Mouse (Mus musculus) right cerebral cortex, postnatal 25 days (tissue): Measurements from ENCODE around the gene Alb.

Experiments used
- DNase-seq: peaks from one replicate; pipeline ENCODE4 v3.0.0; 2022

Alb gene

DNA sequence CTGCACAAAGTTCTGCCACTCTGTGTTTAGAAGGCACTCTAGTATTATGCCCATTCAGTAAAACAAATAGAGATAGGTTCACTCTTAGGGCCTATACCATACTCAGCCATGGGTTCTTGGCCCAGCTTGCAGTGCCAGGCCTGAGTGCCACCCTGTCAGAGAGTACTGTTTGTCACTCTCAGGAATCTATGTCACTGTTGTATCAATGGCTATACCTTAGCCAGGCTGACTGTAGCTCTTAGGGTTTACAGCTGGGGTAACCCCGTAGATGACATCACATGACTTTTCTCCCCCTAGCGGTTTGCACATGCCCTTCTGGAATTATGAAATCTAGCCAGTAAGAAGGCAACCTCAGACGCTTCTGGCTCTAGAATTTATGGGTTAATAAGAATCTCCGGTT, 33.6 kb downstream of the Alb start:
- DNase-seq = no peak

DNA sequence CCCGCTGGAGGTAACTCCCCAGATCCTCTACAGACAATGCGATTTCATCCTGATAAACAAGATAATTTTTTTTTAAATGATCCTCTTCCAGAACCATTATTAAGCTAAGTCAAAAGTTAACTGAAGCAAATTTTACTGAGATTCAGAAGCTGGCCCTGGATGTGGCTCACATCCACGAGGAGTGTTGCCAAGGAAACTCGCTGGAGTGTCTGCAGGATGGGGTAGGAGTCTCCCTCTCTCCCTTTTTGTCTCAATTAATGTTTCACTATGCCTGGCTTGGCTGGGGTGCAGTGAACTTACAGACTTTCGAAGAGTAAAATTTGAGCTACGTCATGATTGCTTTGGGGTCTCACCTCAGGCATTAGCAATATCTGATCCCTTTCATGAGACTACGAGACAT, 38.8 kb downstream of the Alb start:
- DNase-seq = no peak

DNA sequence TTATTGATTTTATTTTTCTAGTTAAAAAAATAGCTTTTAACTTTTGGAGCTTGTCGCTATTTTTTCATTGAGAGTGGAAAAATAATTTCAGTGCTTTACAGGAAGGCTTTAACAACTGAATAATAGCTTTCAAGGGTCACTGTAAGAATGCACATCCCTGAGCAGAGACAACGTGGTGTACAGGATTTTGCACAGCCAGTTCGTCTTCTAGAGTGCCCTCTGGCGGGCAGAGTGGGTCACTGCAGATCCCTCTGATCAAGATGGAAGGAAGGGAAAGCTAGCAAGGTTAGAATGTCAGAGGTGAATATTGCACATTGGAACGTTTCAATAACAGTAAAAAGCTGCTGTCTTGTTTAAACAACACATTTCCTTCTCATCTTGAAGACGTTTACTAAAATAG, 40.0 kb downstream of the Alb start:
- peak; percentile 65 for DNase-seq

DNA sequence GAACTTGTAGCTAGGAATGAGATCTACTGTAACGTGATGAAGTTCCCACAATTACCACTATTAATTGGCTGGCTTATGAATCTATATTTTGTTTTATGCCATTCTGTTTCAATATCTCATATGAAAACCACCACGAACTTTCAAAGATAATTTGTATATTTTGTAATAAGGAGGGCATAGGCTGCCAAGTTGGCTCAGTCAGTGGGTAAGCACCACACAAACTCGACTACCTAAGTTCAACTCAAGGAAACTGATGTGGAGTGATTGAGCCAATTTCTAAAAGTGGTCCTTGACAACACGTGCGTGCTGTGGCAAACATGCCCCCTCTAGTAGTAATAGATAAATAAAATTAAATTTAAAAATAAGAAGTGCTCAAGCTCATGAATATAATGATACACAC, 41.1 kb downstream of the Alb start:
- no peak for DNase-seq

DNA sequence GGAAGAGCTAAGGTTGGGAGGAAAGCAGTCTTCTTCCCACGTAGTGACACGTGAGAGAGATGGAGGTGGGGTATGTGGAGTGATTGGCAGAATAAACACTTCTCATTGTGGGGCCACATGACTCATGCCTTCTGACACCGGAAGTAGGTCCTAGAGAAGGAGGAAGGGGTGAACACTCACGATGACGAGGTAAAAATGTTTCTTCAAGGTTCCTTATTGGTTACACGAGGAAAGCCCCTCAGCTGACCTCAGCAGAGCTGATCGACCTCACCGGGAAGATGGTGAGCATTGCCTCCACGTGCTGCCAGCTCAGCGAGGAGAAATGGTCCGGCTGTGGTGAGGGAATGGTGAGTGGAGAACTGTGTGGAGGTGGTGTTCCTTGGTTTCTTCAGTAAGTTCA, 44.0 kb downstream of the Alb start:
- no peak for DNase-seq

DNA sequence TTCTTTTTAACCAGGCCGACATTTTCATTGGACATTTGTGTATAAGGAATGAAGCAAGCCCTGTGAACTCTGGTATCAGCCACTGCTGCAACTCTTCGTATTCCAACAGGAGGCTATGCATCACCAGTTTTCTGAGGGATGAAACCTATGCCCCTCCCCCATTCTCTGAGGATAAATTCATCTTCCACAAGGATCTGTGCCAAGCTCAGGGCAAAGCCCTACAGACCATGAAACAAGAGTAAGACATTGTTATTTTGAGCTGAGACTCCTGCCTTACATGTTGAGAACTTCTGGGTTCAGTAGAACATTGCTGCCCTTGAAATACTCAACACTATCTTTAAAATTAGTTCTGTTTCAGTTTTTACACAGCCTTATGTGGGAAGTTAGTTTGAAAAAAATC, 45.8 kb downstream of the Alb start:
- no peak for DNase-seq

- no peak for DNase-seq
These were observed 46.8 kb downstream of the Alb start for GRCm38 (mm10) chr5:90507411-90507949.

DNA sequence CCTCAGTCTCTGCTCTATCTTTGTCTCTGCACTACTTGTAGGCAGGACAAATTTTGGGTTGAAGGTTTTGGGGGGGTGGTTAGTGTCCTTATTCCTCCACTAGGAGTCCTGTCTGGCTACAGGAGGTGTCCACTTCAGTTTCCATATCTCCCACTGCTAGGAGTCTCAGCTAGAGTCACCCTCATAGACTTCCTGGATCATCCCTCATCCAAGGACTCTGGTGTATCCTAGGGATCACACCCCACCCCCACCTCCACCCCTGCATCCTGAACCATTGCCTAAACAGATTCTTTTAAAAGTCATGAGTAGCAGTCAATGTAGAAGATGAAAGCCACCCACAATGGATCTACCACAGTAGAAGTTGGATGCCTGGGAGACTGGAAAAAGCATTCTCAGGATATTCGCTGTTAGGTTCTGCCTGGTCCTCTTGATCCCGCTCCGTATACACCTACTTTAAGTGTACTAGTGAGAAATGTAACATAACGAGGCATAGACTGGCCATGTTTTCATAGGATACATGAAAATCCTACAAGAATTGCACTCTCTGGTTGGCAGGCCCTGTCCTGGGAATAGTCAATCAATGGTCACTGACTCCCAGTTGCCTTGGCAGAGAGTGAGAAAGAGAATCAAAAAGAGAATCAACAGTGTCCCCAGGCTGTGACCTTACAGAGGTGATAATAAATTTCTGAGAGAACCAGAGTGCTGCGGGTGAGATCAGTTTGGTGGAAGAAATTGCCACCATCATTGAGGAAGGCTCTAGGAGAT, 49.3 kb downstream of the Alb start:
- DNase-seq = no peak

DNA sequence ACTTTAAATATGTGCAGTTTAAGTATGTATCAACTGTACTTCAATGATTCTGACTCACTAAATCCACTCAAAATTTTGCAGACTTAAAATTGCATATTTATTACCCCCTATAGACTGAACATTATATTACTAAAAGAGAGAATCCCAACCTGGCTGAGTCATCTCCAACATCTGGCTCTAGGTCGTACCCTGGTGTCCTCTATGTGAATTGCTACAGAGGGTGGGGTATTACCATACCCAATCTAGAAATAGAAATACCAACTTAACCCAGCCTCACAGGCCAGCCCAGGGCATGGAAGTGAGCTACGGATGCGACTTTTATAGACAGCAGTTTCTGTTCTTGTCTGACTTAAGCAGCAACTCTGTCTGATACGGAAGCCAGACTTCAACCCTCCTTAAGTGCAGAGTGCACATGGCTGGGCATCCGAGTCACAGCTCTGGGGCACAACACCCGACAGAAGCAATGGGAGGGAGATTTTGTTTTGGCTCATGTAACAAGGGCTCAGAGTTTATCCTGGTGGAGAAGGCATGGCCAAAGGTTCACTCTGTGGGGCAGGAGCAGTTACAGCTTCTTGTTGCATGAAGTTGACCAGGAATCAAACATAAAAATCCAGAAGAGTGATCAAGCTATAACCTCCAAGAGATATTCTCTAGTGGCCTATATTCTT, 51.7 kb downstream of the Alb start:
- DNase-seq = no peak

GRCm38 (mm10) chr5:90515561-90515960, 54.9 kb downstream of the Alb start:
- DNase-seq = no peak

GRCm38 (mm10) chr5:90518356-90519100, 57.8 kb downstream of the Alb start, which contains the start of gene Afm:
Afm (plus strand) TSS chr5:90518932.
- DNase-seq = no peak
